Mouse (Mus musculus) NIH3T3 (cell line): Measurements from ENCODE around the gene Dnajc19.
"Not testable (repeated sequence)": the region's sequence is repeated elsewhere in the genome, so short reads cannot be mapped to it uniquely, and the experiment has no call there.

Experiments used
- DNase-seq: peaks from one replicate; pipeline ENCODE4 v3.0.0-alpha.2; 2012; ENCODE audit warnings: low read depth

Gene Dnajc19

GRCm38 (mm10) chr3:34080900-34081662, at the start of gene Dnajc19:
Gene Dnajc19 (minus strand): TSS chr3:34081321.
- DNase-seq: peak; percentile 96

GRCm38 (mm10) chr3:34129957-34130356, 48.8 kb upstream of the Dnajc19 start:
- no peak for DNase-seq

- no peak for DNase-seq
These were observed 40.2 kb upstream of the Dnajc19 start for GRCm38 (mm10) chr3:34121311-34121710.

- no peak for DNase-seq
These were observed 39.7 kb upstream of the Dnajc19 start for GRCm38 (mm10) chr3:34120791-34121190.

- no peak for DNase-seq
These were observed 38.7 kb upstream of the Dnajc19 start for GRCm38 (mm10) chr3:34119869-34120268.

- no peak for DNase-seq
These were observed 34.7 kb upstream of the Dnajc19 start for GRCm38 (mm10) chr3:34115806-34116205.

GRCm38 (mm10) chr3:34111941-34112685, 31.0 kb upstream of the Dnajc19 start:
- DNase-seq: no peak

GRCm38 (mm10) chr3:34107631-34108030, 26.5 kb upstream of the Dnajc19 start:
- DNase-seq: no peak

- DNase-seq: no peak
These were observed 25.3 kb upstream of the Dnajc19 start for GRCm38 (mm10) chr3:34106421-34106820.

- DNase-seq: no peak
These were observed 23.0 kb upstream of the Dnajc19 start for GRCm38 (mm10) chr3:34103902-34104672.

GRCm38 (mm10) chr3:34102891-34103290, 21.8 kb upstream of the Dnajc19 start:
- no peak for DNase-seq

GRCm38 (mm10) chr3:34083655-34084054, 2.5 kb upstream of the Dnajc19 start:
- no peak for DNase-seq

GRCm38 (mm10) chr3:34081929-34082328, 808 bp upstream of the Dnajc19 start:
- DNase-seq: no peak

- DNase-seq: no peak
These were observed 4.9 kb downstream of the Dnajc19 start for GRCm38 (mm10) chr3:34076058-34076759.

GRCm38 (mm10) chr3:34072726-34073125, 8.4 kb downstream of the Dnajc19 start:
- DNase-seq: no peak

GRCm38 (mm10) chr3:34068943-34069342, 12.2 kb downstream of the Dnajc19 start:
- DNase-seq: not testable (repeated sequence)

GRCm38 (mm10) chr3:34062352-34062751, 18.8 kb downstream of the Dnajc19 start:
- no peak for DNase-seq

GRCm38 (mm10) chr3:34041990-34042389, 39.1 kb downstream of the Dnajc19 start:
- DNase-seq: no peak

- DNase-seq: no peak
These were observed 45.4 kb downstream of the Dnajc19 start for GRCm38 (mm10) chr3:34035706-34036105.

GRCm38 (mm10) chr3:34034803-34035202, 46.3 kb downstream of the Dnajc19 start:
- DNase-seq: no peak

- DNase-seq: no peak
These were observed 47.3 kb downstream of the Dnajc19 start for GRCm38 (mm10) chr3:34033720-34034364.
